Mouse (Mus musculus) large intestine, adult 2 months (tissue): ENCODE measurements around the gene Fgfr2. TPM values are rescaled to one million over a fixed set of nuclear protein-coding genes. Genes with fewer than 3 reads are reported as not detected.
A peak's percentile ranks its signal among the peaks of the same experiment; 100 is the strongest.

Source experiments
- DNase-seq: peaks from one replicate; pipeline ENCODE4 v3.0.0-alpha.2; 2012; ENCODE audit warnings: low read depth, low spot score
- WGBS: fragments of 180-500 bp; shearing (Covaris S2); methylation state at CpG from one replicate; pipeline ENCODE4 v1.1.7; 2018; 5-methylcytosine and 5-hydroxymethylcytosine counted together
- polyA plus RNA-seq: library from polyadenylated mRNA; depleted of rRNA; stranded (reverse); fragments of >200 nt; gene quantifications from 2 replicates; pipeline ENCODE4 v1.2.3, GENCODE M21; 2012

Fgfr2 gene
- polyA plus RNA-seq, 1 experiment, result 35.0 TPM

DNA sequence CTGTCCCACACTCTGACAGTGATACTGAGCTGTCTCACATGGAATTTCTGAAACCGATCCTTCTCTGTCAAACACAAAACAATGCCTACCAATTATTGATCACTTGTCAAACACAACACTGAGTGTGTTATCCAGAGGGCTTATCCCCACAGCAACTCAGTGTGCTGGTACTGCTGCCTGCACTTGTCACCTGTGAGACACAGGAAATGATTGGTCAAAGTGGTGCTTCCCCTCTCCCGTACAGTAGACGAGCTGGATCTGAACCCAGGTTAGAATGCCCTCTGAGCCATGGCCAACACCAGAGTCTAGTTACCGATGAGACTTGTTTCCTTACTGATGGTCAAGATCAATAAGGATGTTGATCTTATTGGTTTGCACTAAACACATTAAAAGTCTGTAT is 2321.3 kb downstream of the Fgfr2 start:
- WGBS, result 86% methylated on average over 4 of the region's 4 CpGs
- no peak for DNase-seq

DNA sequence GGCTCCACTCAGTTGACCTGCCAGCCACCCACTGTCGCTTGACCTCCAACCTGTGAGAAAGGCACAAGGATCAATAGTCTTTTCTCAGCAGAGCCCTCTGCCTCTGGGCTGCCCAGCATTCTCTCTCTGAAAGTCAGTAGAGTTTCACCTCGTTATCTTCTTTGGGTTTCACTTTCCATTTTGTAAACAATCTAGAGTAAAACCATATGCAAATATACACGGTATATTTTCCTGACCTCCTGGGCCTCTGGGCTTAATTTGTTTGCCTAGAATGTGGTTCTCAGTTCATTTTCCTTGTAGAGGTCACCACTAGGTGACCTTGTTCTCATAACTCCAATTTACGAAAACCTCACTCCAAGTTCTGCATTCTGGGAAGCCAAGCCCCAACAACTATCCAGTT is 2322.5 kb downstream of the Fgfr2 start:
- WGBS, result 39% methylated on average over 4 of the region's 4 CpGs

DNA sequence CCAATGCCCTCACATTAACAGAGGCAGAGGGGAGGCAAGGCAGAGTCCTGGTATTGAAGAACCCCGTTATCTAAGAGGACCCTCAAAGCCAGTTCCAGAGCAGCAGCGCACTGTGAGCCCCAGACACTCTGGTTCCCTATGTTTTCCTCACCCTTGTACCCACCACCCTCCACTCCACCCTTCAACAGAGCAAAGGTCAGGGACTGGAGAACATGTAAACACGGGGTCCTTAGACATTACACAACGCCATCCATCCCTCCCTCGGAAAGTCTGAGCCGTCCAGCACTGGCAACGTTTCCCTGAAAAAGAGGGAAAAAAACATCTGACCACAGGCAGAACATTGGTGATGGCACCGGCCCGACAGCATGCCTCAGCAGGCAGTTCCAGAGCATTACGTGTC is 2323.7 kb downstream of the Fgfr2 start:
- no peak for DNase-seq
- 63% methylated on average over 10 of the region's 10 CpGs for WGBS

More for the DNA sequence above, 2322.5 kb downstream of the Fgfr2 start:
- no peak for DNase-seq

DNA sequence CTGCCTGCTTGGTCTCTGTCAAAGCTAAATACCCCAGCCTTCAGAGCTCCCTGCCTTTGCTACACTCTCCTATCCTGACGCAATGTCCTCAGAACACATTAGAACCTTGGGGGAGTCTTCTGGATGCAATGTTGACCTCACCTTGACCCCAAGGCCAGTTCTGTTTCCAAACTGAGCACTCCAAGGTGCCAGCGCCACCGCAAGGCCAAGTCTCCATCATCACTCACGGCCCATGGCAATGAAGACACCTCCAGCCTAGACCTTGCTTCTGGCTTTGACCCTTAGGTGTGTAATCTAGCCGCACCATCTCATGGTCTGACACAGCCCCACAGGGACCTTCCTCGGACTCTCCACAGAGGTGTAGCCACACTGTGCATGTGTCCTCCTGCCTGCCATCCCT is 2325.6 kb downstream of the Fgfr2 start:
- DNase-seq, result no peak
- WGBS, result 89% methylated on average over 6 of the region's 6 CpGs

DNA sequence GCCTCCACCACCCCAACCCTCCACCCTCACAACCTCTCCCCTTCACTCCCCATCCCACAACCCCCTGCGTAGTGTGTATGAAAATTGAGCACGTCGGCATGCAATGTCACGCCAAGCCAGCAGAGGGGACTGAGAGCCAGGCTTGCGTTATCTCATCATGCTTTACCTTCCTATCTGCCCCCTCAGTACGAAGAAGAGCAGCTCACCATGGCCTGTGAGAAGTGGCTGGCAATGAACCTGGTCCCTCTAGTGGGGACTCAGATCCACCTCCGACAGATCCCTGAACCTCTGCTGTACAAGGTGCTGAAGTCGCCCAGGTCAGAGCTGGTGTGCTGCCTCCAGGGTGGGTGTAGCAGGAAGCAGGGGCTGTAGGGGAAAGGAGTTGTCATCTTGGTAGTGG is 2326.4 kb downstream of the Fgfr2 start:
- DNase-seq, result no peak

DNA sequence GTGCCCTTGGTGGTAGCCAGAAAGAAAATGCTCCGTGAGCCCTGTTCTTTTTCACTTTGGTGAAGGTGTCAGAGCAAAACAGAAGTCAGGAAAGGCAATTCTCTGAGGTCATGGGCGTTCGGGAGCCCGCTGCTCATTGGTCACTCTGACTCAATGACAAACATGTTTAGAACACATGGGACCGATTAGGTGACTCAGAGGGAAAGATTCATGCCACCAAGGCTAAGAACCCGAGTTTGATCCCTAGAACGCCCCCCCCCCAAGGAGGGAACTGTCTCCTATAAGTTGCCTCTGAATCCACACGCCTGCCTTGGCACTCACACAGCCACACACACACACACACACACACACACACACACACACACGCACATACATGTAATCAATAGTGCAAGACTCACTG is 2329.5 kb downstream of the Fgfr2 start:
- DNase-seq, result no peak
- 75% methylated on average over 9 of the region's 9 CpGs for WGBS

More for the DNA sequence above, 2326.4 kb downstream of the Fgfr2 start:
- 68% methylated on average over 8 of the region's 8 CpGs for WGBS

DNA sequence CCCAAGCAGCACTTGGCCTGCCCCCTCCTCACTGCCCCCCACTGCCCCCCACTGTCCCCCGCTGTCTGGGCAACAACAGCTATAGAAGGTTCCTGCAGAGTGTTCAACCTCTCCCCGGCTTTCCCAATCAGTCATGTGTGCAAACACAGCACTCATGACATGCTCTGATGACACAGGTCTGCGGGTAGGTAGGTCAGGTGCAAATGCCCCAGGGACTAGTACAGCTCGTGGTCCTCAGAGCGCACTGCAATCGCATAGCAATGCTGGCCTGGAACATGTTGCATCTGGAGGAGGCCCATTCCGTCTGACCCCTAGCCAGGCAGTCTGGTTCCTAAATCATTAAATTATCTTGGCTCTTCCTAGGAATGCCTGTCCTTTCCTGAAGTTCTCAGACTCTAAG is 2333.7 kb downstream of the Fgfr2 start:
- DNase-seq, result no peak
- WGBS, result 86% methylated on average over 7 of the region's 7 CpGs

DNA sequence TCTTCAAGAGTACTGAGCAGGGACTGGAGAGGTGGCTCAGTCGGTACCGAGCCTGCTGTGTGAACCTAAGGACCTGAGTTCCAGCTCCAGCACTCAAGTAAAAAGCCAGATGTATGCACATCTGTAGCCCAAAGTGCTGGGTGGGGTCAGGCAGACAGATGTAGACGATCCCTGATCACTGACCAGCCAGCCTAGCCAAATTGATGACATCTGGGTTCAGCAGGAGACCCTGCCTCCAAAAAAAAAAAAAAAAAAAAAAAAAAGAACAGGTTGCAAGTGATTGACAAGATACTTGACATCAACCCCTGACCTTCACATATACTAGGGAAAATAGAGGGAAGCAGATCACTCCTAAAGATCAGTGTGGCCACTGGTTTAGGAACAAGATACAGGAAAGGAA is 2334.2 kb downstream of the Fgfr2 start:
- DNase-seq, result no peak
- 82% methylated on average over 3 of the region's 3 CpGs for WGBS

DNA sequence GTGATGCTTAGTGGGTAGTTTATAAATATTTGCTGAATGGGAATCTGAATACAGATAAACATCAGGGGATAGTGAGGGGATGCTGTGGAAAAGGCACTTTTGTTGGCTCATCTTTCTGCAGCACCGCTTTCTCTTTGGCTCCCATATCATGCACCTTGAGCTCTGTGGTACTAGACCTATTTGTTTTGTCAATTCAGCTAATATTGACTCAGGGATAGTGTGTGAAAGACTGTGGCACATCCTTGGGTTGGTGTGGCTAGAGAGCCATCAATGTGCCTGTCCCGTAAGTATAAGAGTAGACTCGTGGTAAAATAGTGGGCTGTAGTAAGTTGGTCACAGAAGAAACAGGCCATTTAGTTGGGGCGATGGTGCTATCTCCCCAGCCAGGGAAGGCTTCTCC is 2335.6 kb downstream of the Fgfr2 start:
- no peak for DNase-seq
- 73% methylated on average over 4 of the region's 4 CpGs for WGBS

DNA sequence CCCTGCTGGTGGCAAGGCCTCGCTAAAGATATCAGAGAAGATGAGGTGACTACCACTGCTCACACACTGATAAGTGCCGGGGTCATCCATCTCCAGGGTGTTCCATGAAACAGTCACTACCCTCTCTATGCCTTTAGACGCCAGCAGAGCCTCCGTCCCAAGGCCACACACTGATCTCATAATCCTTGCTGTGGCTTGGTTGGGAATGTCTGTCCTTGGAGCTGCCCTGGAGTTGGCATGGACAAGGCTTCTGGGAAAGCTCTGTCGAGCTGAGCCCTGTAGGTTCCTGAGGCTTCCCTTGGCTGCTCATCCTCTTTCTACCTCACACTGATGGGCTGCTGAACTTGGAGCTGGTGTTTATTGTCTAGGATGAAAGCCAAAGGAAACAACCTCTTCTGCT is 2336.4 kb downstream of the Fgfr2 start:
- WGBS, result 64% methylated on average over 5 of the region's 5 CpGs
- no peak for DNase-seq

DNA sequence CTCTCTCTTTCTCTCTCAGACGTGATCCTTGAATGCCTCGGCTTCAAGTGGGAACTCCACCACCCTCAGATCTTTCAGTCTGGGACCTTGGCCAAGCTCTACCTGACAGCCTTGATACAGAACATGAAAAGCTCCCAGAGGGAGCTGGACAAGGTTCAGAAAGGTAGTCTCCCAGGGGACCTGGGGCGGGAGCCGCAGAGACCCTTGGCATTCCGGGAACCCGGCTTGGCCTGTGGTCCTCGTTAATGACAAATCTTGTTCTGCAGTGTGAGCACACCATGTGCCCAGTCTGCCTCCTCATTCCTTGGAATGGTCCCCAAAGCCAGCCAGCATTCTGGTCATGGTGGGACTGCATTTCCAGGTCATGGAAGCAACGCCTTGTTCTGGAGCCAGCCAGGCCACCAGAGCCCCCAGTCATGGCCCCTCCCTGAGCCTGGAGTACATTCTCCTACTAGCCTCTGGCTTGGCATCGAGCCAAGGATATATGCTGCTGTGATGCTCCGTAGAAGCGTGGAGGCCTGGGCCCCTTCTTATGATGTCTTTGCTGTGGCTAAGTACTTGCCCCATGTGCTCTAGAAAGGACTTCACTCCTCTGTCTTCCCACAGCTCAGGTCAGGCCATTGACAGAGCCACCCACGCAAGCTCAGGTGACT is 2337.1 kb downstream of the Fgfr2 start:
- no peak for DNase-seq
- WGBS, result 59% methylated on average over 12 of the region's 12 CpGs

DNA sequence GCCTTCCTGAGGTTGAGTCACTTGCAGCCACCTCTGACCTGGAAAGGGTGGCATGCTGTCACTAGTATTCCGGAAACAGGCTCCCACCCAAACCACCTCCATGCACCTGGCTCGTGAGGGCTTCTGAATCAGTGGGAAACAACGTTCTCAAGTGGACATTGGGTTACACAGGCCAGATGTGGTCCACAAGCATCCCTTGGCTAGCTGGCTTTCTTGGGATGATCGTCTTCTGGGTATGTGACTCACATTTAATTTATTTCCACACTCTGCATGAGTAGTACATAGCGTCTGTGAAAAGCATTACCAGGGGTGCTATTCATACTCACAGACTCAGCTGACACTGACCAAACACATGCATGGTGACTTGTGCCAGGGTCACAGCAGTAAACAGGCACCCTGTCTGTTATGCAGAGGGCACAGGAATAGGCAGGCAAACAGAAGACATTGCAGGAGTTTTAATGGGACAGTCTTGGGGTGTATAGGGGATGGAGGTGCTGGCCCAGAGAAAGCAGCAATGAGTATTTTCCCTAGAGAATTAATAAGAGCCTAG is 2340.6 kb downstream of the Fgfr2 start:
- WGBS, result 61% methylated on average over 5 of the region's 5 CpGs
- no peak for DNase-seq

DNA sequence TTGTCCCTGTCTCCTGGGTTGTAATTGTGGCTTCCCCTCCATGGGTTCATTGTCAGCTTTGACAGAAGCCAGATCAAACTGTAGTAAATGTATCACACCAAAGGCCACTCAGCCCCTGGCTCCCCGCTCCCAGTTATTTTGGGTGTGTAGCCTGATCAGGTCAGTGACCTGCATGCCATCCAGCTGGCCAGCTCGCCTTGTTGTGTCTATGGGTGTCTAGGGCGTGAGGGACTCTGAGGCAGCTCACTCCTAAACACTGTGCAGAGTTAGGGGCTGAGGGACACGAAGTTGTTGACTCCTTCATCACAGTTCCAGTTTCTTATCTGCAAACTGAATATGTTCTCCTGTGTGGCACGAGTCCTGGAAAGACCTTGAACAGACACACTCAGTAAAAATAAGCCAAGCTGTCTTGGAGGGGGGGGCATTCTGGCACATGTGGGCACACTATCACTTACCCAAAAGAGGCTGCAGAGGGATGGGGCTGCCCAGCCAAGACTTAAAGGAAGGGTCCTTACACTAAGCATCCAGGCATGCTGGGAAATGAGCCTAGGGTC is 2342.2 kb downstream of the Fgfr2 start:
- WGBS, result 38% methylated on average over 5 of the region's 5 CpGs
- DNase-seq, result no peak

DNA sequence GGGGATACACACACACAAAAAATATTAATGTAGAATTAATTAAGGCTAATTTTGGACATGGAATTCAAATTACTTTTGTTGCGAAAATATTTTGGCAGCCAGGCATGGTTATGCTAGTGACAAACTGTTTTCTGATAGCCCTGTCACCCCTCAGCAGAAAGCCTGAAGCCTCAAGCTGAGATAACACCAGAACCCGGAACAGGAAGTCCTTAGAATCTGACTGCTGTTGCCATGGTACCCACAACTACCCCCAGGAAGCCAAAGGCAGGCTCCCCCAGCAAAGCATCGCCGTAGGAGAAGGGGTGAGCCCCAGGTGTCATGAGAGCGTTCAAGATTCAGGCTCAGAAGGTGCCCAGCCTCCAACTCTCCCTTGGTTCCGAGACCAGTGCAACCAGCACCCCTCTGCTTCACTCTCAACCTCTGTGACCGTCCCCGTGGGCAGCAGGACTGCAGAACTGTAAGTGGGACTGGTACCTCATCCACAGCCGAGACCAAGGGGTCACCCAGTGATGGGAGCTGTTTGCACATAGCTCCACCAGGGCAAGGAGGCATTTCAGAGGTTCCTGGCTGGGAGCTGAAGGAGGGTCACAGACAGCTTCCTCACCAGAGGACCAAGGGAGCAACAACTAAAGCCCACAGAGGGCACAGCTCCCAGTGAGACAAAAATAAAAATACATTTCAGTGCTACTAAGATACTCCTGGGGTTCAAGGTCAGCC is 2349.1 kb downstream of the Fgfr2 start, which contains the start of gene Btbd16:
TSS of gene Btbd16 (plus strand) at position 156 of the 717 bp plus-strand sequence.
- WGBS, result 63% methylated on average over 9 of the region's 9 CpGs
- DNase-seq, result no peak

DNA sequence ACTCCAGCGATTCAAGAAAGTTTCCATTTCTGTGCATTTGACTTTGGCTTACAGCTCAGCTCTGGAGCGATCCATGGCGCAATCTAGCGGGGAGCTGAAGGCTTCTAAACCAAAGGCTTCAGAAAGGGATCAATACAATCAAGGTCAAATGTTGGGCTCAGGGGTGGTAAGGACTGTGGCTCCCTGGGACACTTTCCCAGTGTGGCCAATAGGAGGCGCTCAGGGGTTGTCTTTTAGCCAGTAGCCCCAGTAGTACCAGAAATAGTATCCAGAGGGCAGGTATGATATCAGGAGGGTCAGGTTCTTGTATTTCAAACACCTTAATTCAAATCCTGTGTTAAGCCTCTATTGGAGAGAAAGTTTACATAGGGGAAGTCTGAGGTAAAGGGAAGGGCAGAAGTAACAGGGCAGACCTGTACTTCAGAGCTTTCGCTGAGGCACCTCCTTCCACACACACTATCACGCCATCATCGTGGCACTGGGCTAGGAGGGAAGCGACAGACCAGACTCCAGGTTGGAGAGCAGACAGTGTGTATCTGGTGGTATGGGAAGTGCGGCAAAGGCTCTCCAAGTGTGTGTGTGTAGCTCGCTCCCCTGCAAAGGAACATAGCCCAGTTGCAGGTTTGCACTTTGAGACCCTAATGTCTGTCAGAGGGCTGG is 2349.8 kb downstream of the Fgfr2 start:
- DNase-seq, result no peak

DNA sequence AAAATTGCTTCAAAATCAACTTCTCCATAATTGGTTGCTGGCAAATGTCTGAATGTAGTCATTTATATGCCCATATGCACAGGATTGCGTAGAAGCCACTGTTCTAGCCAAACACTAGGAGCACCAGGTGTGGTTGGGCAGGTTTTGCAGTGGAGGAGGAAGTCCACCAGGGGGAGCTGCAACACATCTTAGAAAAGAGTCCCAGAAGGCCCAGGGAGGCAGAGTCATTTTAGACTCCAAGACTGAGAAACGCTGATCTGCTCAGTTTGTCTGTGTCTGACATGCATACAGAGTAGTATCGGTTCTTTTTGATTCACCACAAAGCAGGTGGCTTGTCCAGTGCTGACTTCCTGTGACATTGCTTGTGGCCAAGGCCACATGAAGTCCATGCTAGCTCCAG is 2352.4 kb downstream of the Fgfr2 start:
- WGBS, result 18% methylated on average over 3 of the region's 3 CpGs
- DNase-seq, result peak; percentile 55

More for the DNA sequence above, 2349.8 kb downstream of the Fgfr2 start:
- WGBS, result 73% methylated on average over 11 of the region's 11 CpGs

DNA sequence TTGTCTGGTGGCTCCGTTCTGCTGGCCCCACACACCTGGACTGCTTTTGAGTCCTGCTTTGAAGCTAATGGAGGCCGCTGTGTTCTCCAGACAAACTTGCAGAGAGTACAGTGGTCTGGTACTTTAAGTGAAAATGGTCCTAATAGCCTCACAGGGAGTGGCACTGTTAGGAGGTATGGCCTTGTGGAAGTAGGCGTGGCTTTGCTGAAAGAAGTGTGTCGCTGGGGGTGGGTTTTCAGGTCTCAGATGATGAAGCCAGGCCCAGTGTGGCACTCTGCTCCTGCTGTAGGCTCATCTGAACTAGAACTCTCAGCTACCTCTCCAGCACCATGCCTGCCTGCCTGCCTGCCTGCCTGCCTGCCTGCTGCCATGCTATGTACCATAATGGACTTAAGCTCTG is 2355.0 kb downstream of the Fgfr2 start:
- 86% methylated on average over 4 of the region's 4 CpGs for WGBS

DNA sequence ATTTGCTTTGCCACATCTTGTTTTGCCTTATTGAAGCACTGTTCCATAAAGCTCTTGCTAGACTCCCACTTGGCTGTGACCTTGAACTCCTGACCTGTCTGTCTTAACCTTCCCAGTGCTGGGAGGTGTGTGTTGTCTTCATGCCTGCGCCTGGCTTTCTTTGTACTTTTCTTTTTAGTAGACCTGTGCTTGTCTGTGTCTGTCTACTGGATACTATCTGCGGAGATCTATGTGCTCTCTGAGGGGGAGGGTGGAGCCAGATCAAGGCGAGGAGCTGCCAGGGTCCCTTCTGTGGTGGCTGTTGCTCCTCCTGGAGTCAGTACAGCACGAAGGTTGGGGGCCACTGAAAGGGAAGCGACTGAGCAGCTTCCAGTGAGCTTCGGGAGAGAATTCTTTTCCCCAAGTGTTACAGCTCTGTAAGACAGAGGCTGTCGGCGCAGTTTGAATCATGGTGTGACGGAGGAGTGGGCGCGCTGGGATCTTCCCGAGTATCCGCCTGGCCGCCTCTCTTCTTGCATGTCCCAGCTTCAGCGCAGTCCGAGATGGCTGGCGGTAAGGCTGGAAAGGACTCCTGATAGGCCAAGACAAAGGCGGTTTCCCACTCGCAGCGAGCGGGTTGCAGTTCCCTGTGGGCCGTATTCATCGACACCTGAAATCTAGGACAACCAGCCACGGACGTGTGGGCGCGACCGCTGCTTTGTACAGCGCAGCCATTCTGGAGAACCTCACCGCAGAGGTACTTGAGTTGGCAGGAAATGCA is 2356.6 kb downstream of the Fgfr2 start:
- no peak for DNase-seq
- WGBS, result 80% methylated on average over 30 of the region's 30 CpGs

More for the DNA sequence above, 2355.0 kb downstream of the Fgfr2 start:
- DNase-seq, result no peak

DNA sequence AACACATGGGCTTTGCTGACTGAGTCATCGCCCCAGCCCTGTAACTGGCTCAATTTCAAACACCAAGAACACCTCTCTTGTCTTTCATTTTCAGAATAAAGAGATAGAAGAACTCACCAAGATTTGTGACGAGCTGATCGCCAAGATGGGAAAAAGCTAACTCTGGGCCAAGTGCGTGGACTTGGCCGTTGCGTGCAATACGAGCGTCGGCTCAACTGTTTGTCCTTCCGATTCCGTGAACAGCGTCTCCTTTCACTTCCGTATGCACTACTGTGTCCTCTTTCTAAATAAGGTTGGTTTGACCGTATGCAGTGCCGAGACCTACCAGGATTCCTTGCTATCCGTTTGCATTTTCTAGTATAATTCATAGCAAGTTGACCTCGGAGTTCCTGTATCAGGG is 2359.0 kb downstream of the Fgfr2 start:
- WGBS, result 92% methylated on average over 17 of the region's 17 CpGs
- no peak for DNase-seq
